Mouse (Mus musculus): ENCODE measurements at regions not wholly inside any gene's neighbourhood (a gene's known extent, or its start where the extent isn't known, plus 50 kb on each side); places are given as distances from the start of the nearest gene placed in this dataset.

GRCm38 (mm10) chr13:99723237-99723981 lies 177.5 kb downstream of the Cartpt start:
- no peak overlapping the region for H3K9ac ChIP-seq (replicated peaks; ENCODE audit: low read length)
- 49% methylated on average over 5 of the region's 5 CpGs for WGBS
- no peaks in the 10 kb centered on the region for H3K9me3 ChIP-seq (replicated peaks; ENCODE audit: control insufficient read depth, low read length)
- H3K4me3 ChIP-seq (ENCODE audit: low read depth, low read length), result no peak overlapping the region
- H3K27me3 ChIP-seq (ENCODE audit: control insufficient read depth, insufficient read depth, low read length), result no peaks in the 10 kb centered on the region
- no peaks in the 10 kb centered on the region for H3K36me3 ChIP-seq (replicated peaks; ENCODE audit: control insufficient read depth, insufficient read depth, low read depth, low read length)
- H3K4me1 ChIP-seq (ENCODE audit: control insufficient read depth, insufficient read depth, low read length), result no peaks in the 10 kb centered on the region
- no peak overlapping the region for H3K4me2 ChIP-seq (ENCODE audit: low read depth, low read length)
- DNase-seq (ENCODE audit: low spot score) (peak; percentile 13), ATAC-seq (replicated peaks; ENCODE audit: insufficient number of reproducible peaks, low FRiP score, low TSS enrichment, low read depth) (no peak)
- no peak overlapping the region for H3K27ac ChIP-seq (replicated peaks; ENCODE audit: low read depth, low read length)

- no peaks in the 10 kb centered on the region for H3K36me3 ChIP-seq (replicated peaks; ENCODE audit: control insufficient read depth, insufficient read depth, low read depth, low read length)
- DNase-seq (ENCODE audit: low spot score) (no peak), ATAC-seq (replicated peaks; ENCODE audit: insufficient number of reproducible peaks, low FRiP score, low TSS enrichment, low read depth) (no peak)
- H3K9ac ChIP-seq (replicated peaks; ENCODE audit: low read length), result no peak overlapping the region
- H3K27me3 ChIP-seq (ENCODE audit: control insufficient read depth, insufficient read depth, low read length), result no peaks in the 10 kb centered on the region
- H3K4me1 ChIP-seq (ENCODE audit: control insufficient read depth, insufficient read depth, low read length), result no peaks in the 10 kb centered on the region
- no peak overlapping the region for H3K27ac ChIP-seq (replicated peaks; ENCODE audit: low read depth, low read length)
- WGBS, result 81% methylated on average over 3 of the region's 3 CpGs
- no peaks in the 10 kb centered on the region for H3K9me3 ChIP-seq (replicated peaks; ENCODE audit: control insufficient read depth, low read length)
- H3K4me2 ChIP-seq (ENCODE audit: low read depth, low read length), result no peak overlapping the region
- no peak overlapping the region for H3K4me3 ChIP-seq (ENCODE audit: low read depth, low read length)
Measured at GRCm38 (mm10) chr13:99720566-99720965, 180.3 kb downstream of the Cartpt start.

- no peaks in the 10 kb centered on the region for H3K27me3 ChIP-seq (ENCODE audit: control insufficient read depth, insufficient read depth, low read length)
- DNase-seq (ENCODE audit: low spot score), result peak; percentile 11
- H3K36me3 ChIP-seq (replicated peaks; ENCODE audit: control insufficient read depth, insufficient read depth, low read depth, low read length), result no peaks in the 10 kb centered on the region
- H3K27ac ChIP-seq (replicated peaks; ENCODE audit: low read depth, low read length), result no peak overlapping the region
- H3K4me2 ChIP-seq (ENCODE audit: low read depth, low read length), result no peak overlapping the region
- H3K9me3 ChIP-seq (replicated peaks; ENCODE audit: control insufficient read depth, low read length), result no peaks in the 10 kb centered on the region
- H3K4me1 ChIP-seq (ENCODE audit: control insufficient read depth, insufficient read depth, low read length), result no peaks in the 10 kb centered on the region
- no peak overlapping the region for H3K4me3 ChIP-seq (ENCODE audit: low read depth, low read length)
- 58% methylated on average over 3 of the region's 3 CpGs for WGBS
- H3K9ac ChIP-seq (replicated peaks; ENCODE audit: low read length), result no peak overlapping the region
- no peak for ATAC-seq (replicated peaks; ENCODE audit: insufficient number of reproducible peaks, low FRiP score, low TSS enrichment, low read depth)
Measured at GRCm38 (mm10) chr13:99696559-99696890, 180.2 kb upstream of the Map1b start.

GRCm38 (mm10) chr13:99695874-99696558 lies 179.7 kb upstream of the Map1b start:
- ATAC-seq (replicated peaks; ENCODE audit: insufficient number of reproducible peaks, low FRiP score, low TSS enrichment, low read depth) (no peak), DNase-seq (ENCODE audit: low spot score) (peak; percentile 5)
- Histone ChIP-seq H3K4me3 (ENCODE audit: low read depth, low read length) (no peak overlapping the region), H3K27me3 (ENCODE audit: control insufficient read depth, insufficient read depth, low read length) (no peaks in the 10 kb centered on the region), H3K9me3 (replicated peaks; ENCODE audit: control insufficient read depth, low read length) (no peaks in the 10 kb centered on the region), H3K9ac (replicated peaks; ENCODE audit: low read length) (no peak overlapping the region), H3K27ac (replicated peaks; ENCODE audit: low read depth, low read length) (no peak overlapping the region), H3K4me1 (ENCODE audit: control insufficient read depth, insufficient read depth, low read length) (no peaks in the 10 kb centered on the region), H3K36me3 (replicated peaks; ENCODE audit: control insufficient read depth, insufficient read depth, low read depth, low read length) (no peaks in the 10 kb centered on the region), H3K4me2 (ENCODE audit: low read depth, low read length) (no peak overlapping the region)
- WGBS, result 58% methylated on average over 7 of the region's 7 CpGs

- Histone ChIP-seq H3K4me1 (ENCODE audit: control insufficient read depth, insufficient read depth, low read length) (no peaks in the 10 kb centered on the region), H3K9me3 (replicated peaks; ENCODE audit: control insufficient read depth, low read length) (no peaks in the 10 kb centered on the region), H3K4me3 (ENCODE audit: low read depth, low read length) (no peak overlapping the region), H3K27me3 (ENCODE audit: control insufficient read depth, insufficient read depth, low read length) (no peaks in the 10 kb centered on the region), H3K4me2 (ENCODE audit: low read depth, low read length) (no peak overlapping the region), H3K9ac (replicated peaks; ENCODE audit: low read length) (no peak overlapping the region), H3K27ac (replicated peaks; ENCODE audit: low read depth, low read length) (no peak overlapping the region), H3K36me3 (replicated peaks; ENCODE audit: control insufficient read depth, insufficient read depth, low read depth, low read length) (no peaks in the 10 kb centered on the region)
- ATAC-seq (replicated peaks; ENCODE audit: insufficient number of reproducible peaks, low FRiP score, low TSS enrichment, low read depth), result no peak
- 82% methylated on average over 3 of the region's 3 CpGs for WGBS
- DNase-seq (ENCODE audit: low spot score), result no peak
Measured at GRCm38 (mm10) chr13:99679934-99680333, 163.6 kb upstream of the Map1b start.

- ATAC-seq (replicated peaks; ENCODE audit: insufficient number of reproducible peaks, low FRiP score, low TSS enrichment, low read depth) (no peak), DNase-seq (ENCODE audit: low spot score) (no peak)
- Histone ChIP-seq H3K4me3 (ENCODE audit: low read depth, low read length) (no peak overlapping the region), H3K27ac (replicated peaks; ENCODE audit: low read depth, low read length) (no peak overlapping the region), H3K4me1 (ENCODE audit: control insufficient read depth, insufficient read depth, low read length) (no peaks in the 10 kb centered on the region), H3K9ac (replicated peaks; ENCODE audit: low read length) (no peak overlapping the region), H3K36me3 (replicated peaks; ENCODE audit: control insufficient read depth, insufficient read depth, low read depth, low read length) (no peaks in the 10 kb centered on the region), H3K4me2 (ENCODE audit: low read depth, low read length) (no peak overlapping the region), H3K27me3 (ENCODE audit: control insufficient read depth, insufficient read depth, low read length) (no peaks in the 10 kb centered on the region), H3K9me3 (replicated peaks; ENCODE audit: control insufficient read depth, low read length) (no peaks in the 10 kb centered on the region)
- WGBS, result 45% methylated on average over 2 of the region's 2 CpGs
Measured at GRCm38 (mm10) chr13:99679430-99679829, 163.1 kb upstream of the Map1b start.

- Histone ChIP-seq H3K4me1 (ENCODE audit: control insufficient read depth, insufficient read depth, low read length) (no peaks in the 10 kb centered on the region), H3K27ac (replicated peaks; ENCODE audit: low read depth, low read length) (no peak overlapping the region), H3K9me3 (replicated peaks; ENCODE audit: control insufficient read depth, low read length) (no peaks in the 10 kb centered on the region), H3K4me2 (ENCODE audit: low read depth, low read length) (no peak overlapping the region), H3K36me3 (replicated peaks; ENCODE audit: control insufficient read depth, insufficient read depth, low read depth, low read length) (no peaks in the 10 kb centered on the region), H3K4me3 (ENCODE audit: low read depth, low read length) (no peak overlapping the region), H3K27me3 (ENCODE audit: control insufficient read depth, insufficient read depth, low read length) (no peaks in the 10 kb centered on the region), H3K9ac (replicated peaks; ENCODE audit: low read length) (no peak overlapping the region)
- ATAC-seq (replicated peaks; ENCODE audit: insufficient number of reproducible peaks, low FRiP score, low TSS enrichment, low read depth) (no peak), DNase-seq (ENCODE audit: low spot score) (no peak)
- WGBS, result 10% methylated on average over 1 of the region's 1 CpGs
Measured at GRCm38 (mm10) chr13:99676393-99676792, 160.1 kb upstream of the Map1b start.

GRCm38 (mm10) chr13:99675951-99676350 lies 159.6 kb upstream of the Map1b start:
- H3K27ac ChIP-seq (replicated peaks; ENCODE audit: low read depth, low read length), result no peak overlapping the region
- no peaks in the 10 kb centered on the region for H3K4me1 ChIP-seq (ENCODE audit: control insufficient read depth, insufficient read depth, low read length)
- H3K27me3 ChIP-seq (ENCODE audit: control insufficient read depth, insufficient read depth, low read length), result no peaks in the 10 kb centered on the region
- no peaks in the 10 kb centered on the region for H3K9me3 ChIP-seq (replicated peaks; ENCODE audit: control insufficient read depth, low read length)
- ATAC-seq (replicated peaks; ENCODE audit: insufficient number of reproducible peaks, low FRiP score, low TSS enrichment, low read depth) (no peak), DNase-seq (ENCODE audit: low spot score) (no peak)
- H3K4me3 ChIP-seq (ENCODE audit: low read depth, low read length), result no peak overlapping the region
- no peak overlapping the region for H3K4me2 ChIP-seq (ENCODE audit: low read depth, low read length)
- 77% methylated on average over 5 of the region's 5 CpGs for WGBS
- H3K9ac ChIP-seq (replicated peaks; ENCODE audit: low read length), result no peak overlapping the region
- no peaks in the 10 kb centered on the region for H3K36me3 ChIP-seq (replicated peaks; ENCODE audit: control insufficient read depth, insufficient read depth, low read depth, low read length)

All from embryonic facial prominence, embryonic 11.5 days (tissue).